In the genomic region with DNA sequence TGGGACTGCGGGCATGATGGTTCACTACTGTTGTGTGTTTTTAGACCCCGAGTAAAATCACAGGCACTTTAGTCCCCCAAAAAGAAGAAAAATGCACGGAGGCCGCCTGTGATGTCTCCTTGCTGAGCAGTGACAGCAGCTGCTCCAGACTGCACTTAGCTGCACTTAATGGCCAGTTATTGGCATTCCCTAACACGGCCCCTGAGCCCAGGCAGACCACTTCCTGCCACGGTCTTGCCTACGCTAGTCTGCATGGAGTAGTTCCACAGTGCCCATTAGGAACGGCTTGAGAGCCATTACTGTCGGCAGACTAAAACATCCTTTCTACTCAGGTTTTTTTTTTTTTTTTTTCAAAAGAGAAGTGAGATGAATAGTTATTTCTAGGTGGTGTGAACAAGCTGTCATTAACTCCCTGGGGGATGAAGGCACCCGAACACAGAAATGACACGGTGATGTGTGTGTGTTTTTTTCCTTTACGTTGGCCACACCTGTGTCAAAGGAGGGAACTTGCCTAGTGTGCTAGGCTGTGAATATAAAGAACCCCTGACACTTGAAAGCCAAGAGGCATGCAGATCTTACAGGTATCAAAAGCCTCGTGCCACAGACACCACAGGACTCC, we compare ENCODE assay signal across 10 mouse cellular contexts. TPM values are rescaled to one million over a fixed set of nuclear protein-coding genes. Genes with fewer than 3 reads are reported as not detected.
DNase-seq lines count a peak whose midpoint lies in the region; ATAC-seq and TF ChIP-seq lines count a peak whose summit lies in the region.
"Had no signal": no experiment of that assay in that cellular context is flagged by ENCODE, and none has a peak within 500 bp of the region (broad histone marks: within the 10 kb centered on the region; RNA-seq: fewer than 3 reads in every experiment).

No protein-coding gene starts in this region.

- no peak for TF ChIP-seq CTCF in midbrain, postnatal 0 days (IDR thresholded peaks at IDR 0.05)
- TF ChIP-seq CTCF in liver, postnatal 0 days (IDR thresholded peaks at IDR 0.05; ENCODE audit: low read depth) = no peak

- no peak for TF ChIP-seq EP300 in liver, postnatal 0 days (IDR thresholded peaks at IDR 0.05; ENCODE audit: low read depth)

- 0 out of 2 replicates have a peak, but pooled peaks have one; percentile 56 for ATAC-seq in kidney, embryonic 14.5 days (ENCODE audit: low FRiP score, low TSS enrichment)
- ATAC-seq in hindbrain, embryonic 14.5 days (ENCODE audit: low FRiP score) = no peak; the same call in 1 of the 2 replicates
- ATAC-seq in midbrain, postnatal 0 days (ENCODE audit: low FRiP score) = no peak
- no peak for ATAC-seq in liver, postnatal 0 days

- H3K9ac ChIP-seq in kidney, embryonic 14.5 days (ENCODE audit: low read depth, low read length) = no peak overlapping the region
- H3K9ac ChIP-seq in hindbrain, embryonic 14.5 days = peak overlapping the region; percentile 32
- peak overlapping the region; percentile 24; the same call in 1 of the 2 replicates for H3K9ac ChIP-seq in midbrain, postnatal 0 days (replicated peaks; ENCODE audit: low read length, poor library complexity, severe bottlenecking)
- H3K9ac ChIP-seq in liver, postnatal 0 days (replicated peaks) = no peak overlapping the region

- no peak for DNase-seq in kidney, postnatal 36 days
- DNase-seq in embryonic facial prominence, embryonic 10.5 days (ENCODE audit: low spot score) = peak; percentile 25
- DNase-seq in hindbrain, embryonic 14.5 days (ENCODE audit: low spot score) = no peak
- no peak for DNase-seq in midbrain, postnatal 0 days (ENCODE audit: low spot score)
- no peak for DNase-seq in liver, postnatal 0 days
- DNase-seq in testis, postnatal 14 days (ENCODE audit: low spot score) = no peak
- DNase-seq in kidney, postnatal 25 days = no peak
- DNase-seq: cerebellum, postnatal 25 days; gastrocnemius, postnatal 10 days had no signal

- peaks cover 7% of the 10 kb centered on the region; the same call in 1 of the 2 replicates for H3K36me3 ChIP-seq in kidney, embryonic 14.5 days (ENCODE audit: control insufficient read depth, insufficient read depth, low read length)
- H3K36me3 ChIP-seq in embryonic facial prominence, embryonic 10.5 days (replicated peaks) = peaks cover 45% of the 10 kb centered on the region
- H3K36me3 ChIP-seq in hindbrain, embryonic 14.5 days (replicated peaks; ENCODE audit: control insufficient read depth, insufficient read depth) = peaks cover 77% of the 10 kb centered on the region
- H3K36me3 ChIP-seq in midbrain, postnatal 0 days (ENCODE audit: insufficient read depth, low read length) = peaks cover 19% of the 10 kb centered on the region
- H3K36me3 ChIP-seq in liver, postnatal 0 days (replicated peaks; ENCODE audit: insufficient read depth, low read length) = no peaks in the 10 kb centered on the region

- H3K9me3 ChIP-seq in kidney, embryonic 14.5 days (ENCODE audit: control insufficient read depth, low read length) = no peaks in the 10 kb centered on the region
- H3K9me3 ChIP-seq in embryonic facial prominence, embryonic 10.5 days = no peaks in the 10 kb centered on the region
- H3K9me3 ChIP-seq in hindbrain, embryonic 14.5 days (ENCODE audit: control insufficient read depth, low read length) = no peaks in the 10 kb centered on the region
- H3K9me3 ChIP-seq in midbrain, postnatal 0 days (ENCODE audit: low read length) = no peaks in the 10 kb centered on the region
- H3K9me3 ChIP-seq in liver, postnatal 0 days (ENCODE audit: low read length) = no peaks in the 10 kb centered on the region

- H3K4me3 ChIP-seq in kidney, embryonic 14.5 days (ENCODE audit: low read length) = no peak overlapping the region
- no peak overlapping the region for H3K4me3 ChIP-seq in embryonic facial prominence, embryonic 10.5 days
- no peak overlapping the region for H3K4me3 ChIP-seq in hindbrain, embryonic 14.5 days (replicated peaks; ENCODE audit: low read length)
- no peak overlapping the region for H3K4me3 ChIP-seq in midbrain, postnatal 0 days (ENCODE audit: low read depth, low read length)
- no peak overlapping the region for H3K4me3 ChIP-seq in liver, postnatal 0 days (ENCODE audit: low read depth, low read length)

- no peak overlapping the region for H3K4me2 ChIP-seq in kidney, embryonic 14.5 days (replicated peaks; ENCODE audit: low read depth, low read length)
- H3K4me2 ChIP-seq in hindbrain, embryonic 14.5 days (replicated peaks) = peak overlapping the region; percentile 35
- peak overlapping the region; percentile 26; the same call in 1 of the 2 replicates for H3K4me2 ChIP-seq in midbrain, postnatal 0 days (ENCODE audit: low read depth, low read length, poor library complexity, severe bottlenecking)
- H3K4me2 ChIP-seq in liver, postnatal 0 days (ENCODE audit: low read depth, low read length) = no peak overlapping the region

- 48% methylated on average over 13 of the region's 13 CpGs for WGBS in kidney, embryonic 14.5 days
- 66% methylated on average over 13 of the region's 13 CpGs for WGBS in embryonic facial prominence, embryonic 10.5 days
- WGBS in hindbrain, embryonic 14.5 days = 35% methylated on average over 13 of the region's 13 CpGs
- 44% methylated on average over 13 of the region's 13 CpGs for WGBS in midbrain, postnatal 0 days
- WGBS in liver, postnatal 0 days (ENCODE audit: insufficient replicate concordance) = 48% methylated on average over 13 of the region's 13 CpGs

- no peaks in the 10 kb centered on the region for H3K27me3 ChIP-seq in kidney, embryonic 14.5 days (ENCODE audit: control insufficient read depth, insufficient read depth, low read length)
- no peaks in the 10 kb centered on the region for H3K27me3 ChIP-seq in embryonic facial prominence, embryonic 10.5 days (replicated peaks; ENCODE audit: low read depth, poor library complexity, severe bottlenecking)
- no peaks in the 10 kb centered on the region for H3K27me3 ChIP-seq in hindbrain, embryonic 14.5 days (ENCODE audit: control insufficient read depth, insufficient read depth, low read length)
- no peaks in the 10 kb centered on the region for H3K27me3 ChIP-seq in midbrain, postnatal 0 days (ENCODE audit: insufficient read depth, low read length)
- no peaks in the 10 kb centered on the region for H3K27me3 ChIP-seq in liver, postnatal 0 days (ENCODE audit: insufficient read depth, low read length)

- peaks cover 10% of the 10 kb centered on the region for H3K4me1 ChIP-seq in kidney, embryonic 14.5 days (ENCODE audit: control insufficient read depth, insufficient read depth, low read length)
- peaks cover 32% of the 10 kb centered on the region for H3K4me1 ChIP-seq in embryonic facial prominence, embryonic 10.5 days
- peaks cover 62% of the 10 kb centered on the region for H3K4me1 ChIP-seq in hindbrain, embryonic 14.5 days (replicated peaks; ENCODE audit: control insufficient read depth, insufficient read depth, low read length)
- H3K4me1 ChIP-seq in midbrain, postnatal 0 days (ENCODE audit: insufficient read depth, low read length) = peaks cover 8% of the 10 kb centered on the region
- H3K4me1 ChIP-seq in liver, postnatal 0 days (ENCODE audit: insufficient read depth) = no peaks in the 10 kb centered on the region

- no peak overlapping the region for H3K27ac ChIP-seq in kidney, embryonic 14.5 days (ENCODE audit: low read depth, low read length)
- H3K27ac ChIP-seq in embryonic facial prominence, embryonic 10.5 days (replicated peaks) = 0 out of 2 replicates have a peak overlapping the region, but pooled peaks have one; percentile 48
- peak overlapping the region; percentile 62 for H3K27ac ChIP-seq in hindbrain, embryonic 14.5 days
- peak overlapping the region; percentile 57 for H3K27ac ChIP-seq in midbrain, postnatal 0 days (ENCODE audit: low read depth, low read length)
- H3K27ac ChIP-seq in liver, postnatal 0 days (ENCODE audit: low read depth) = no peak overlapping the region

RNA-seq across cellular contexts. Expression of a gene that starts 14.1 kb away (rescaled TPM):
- 44.2 and 55.1 TPM in 2 replicates for polyA plus RNA-seq in kidney, embryonic 14.5 days (2014; fragmentation: Nextera tagmentation; extraction: Ambion mirVana)
- polyA plus RNA-seq in embryonic facial prominence, embryonic 10.5 days (2016; fragmentation: Nextera tagmentation; extraction: Ambion mirVana) = 288 and 317 TPM in 2 replicates
- polyA plus RNA-seq in hindbrain, embryonic 14.5 days (2014; fragmentation: Nextera tagmentation; extraction: Ambion mirVana) = 2,185 and 2,283 TPM in 2 replicates
- total RNA-seq in midbrain, postnatal 0 days (2014; rRNA removed) = 913 and 940 TPM in 2 replicates
- 1,865 and 2,125 TPM in 2 replicates for polyA plus RNA-seq in midbrain, postnatal 0 days (2015; fragmentation: Nextera tagmentation; extraction: Ambion mirVana)
- 1.2 and 1.3 TPM in 2 replicates for polyA plus RNA-seq in liver, postnatal 0 days (2015; fragmentation: Nextera tagmentation; extraction: Ambion mirVana)

Comparison
In these comparisons a context has a peak if more than half of its experiments do, and no peak if none do; other contexts are left out.
1. H3K27ac ChIP-seq: peak in embryonic facial prominence, embryonic 10.5 days (single experiment), hindbrain, embryonic 14.5 days (single experiment) and midbrain, postnatal 0 days (single experiment); none in kidney, embryonic 14.5 days (single experiment) and liver, postnatal 0 days (single experiment).
2. H3K4me2 ChIP-seq: peak in hindbrain, embryonic 14.5 days (single experiment) and midbrain, postnatal 0 days (single experiment); none in kidney, embryonic 14.5 days (single experiment) and liver, postnatal 0 days (single experiment).
3. H3K9ac ChIP-seq: peak in hindbrain, embryonic 14.5 days (single experiment) and midbrain, postnatal 0 days (single experiment); none in kidney, embryonic 14.5 days (single experiment) and liver, postnatal 0 days (single experiment).
4. RNA of a gene that starts 14.1 kb away (polyA plus RNA-seq): 2,185 to 2,283 TPM in hindbrain, embryonic 14.5 days, 1,865 to 2,125 TPM in midbrain, postnatal 0 days, 288 to 317 TPM in embryonic facial prominence, embryonic 10.5 days and 44.2 to 55.1 TPM in kidney, embryonic 14.5 days; 1.2 to 1.3 TPM in liver, postnatal 0 days; every median in the first group is over 10 times any median in the second.